Mouse (Mus musculus) midbrain, embryonic 16.5 days (tissue): Measurements from ENCODE around the gene Olfr218. TPM values are rescaled to one million over a fixed set of nuclear protein-coding genes. Genes with fewer than 3 reads are reported as not detected.

ENCODE experiments used
- ATAC-seq: fragments of 200-750 bp; cut with Nextera tagmentation; 2 replicates; pipeline ENCODE4 v1.8.0; 2017; ENCODE audit warnings: moderate TSS enrichment
- H3K27ac ChIP-seq: fragments of 300-500 bp; sonication (generic); 2 replicates; pipeline ENCODE4 v1.5.1; 2014; ENCODE audit warnings: mild to moderate bottlenecking, low read length, mixed read lengths
- H3K27me3 ChIP-seq: fragments of 300-500 bp; sonication (generic); 2 replicates; pipeline ENCODE4 v1.6.1; 2014; ENCODE audit warnings: low read depth, low read length, mixed read lengths; ENCODE audit not compliant: control insufficient read depth, insufficient read depth
- H3K36me3 ChIP-seq: fragments of 300-500 bp; sonication (generic); 2 replicates; pipeline ENCODE4 v1.6.1; 2014; ENCODE audit warnings: mild to moderate bottlenecking, low read length, moderate library complexity, mixed read lengths; ENCODE audit not compliant: control insufficient read depth, insufficient read depth
- H3K4me1 ChIP-seq: fragments of 300-500 bp; sonication (generic); 2 replicates; pipeline ENCODE4 v1.6.1; 2014; ENCODE audit warnings: mild to moderate bottlenecking, low read length, mixed read lengths; ENCODE audit not compliant: control insufficient read depth, insufficient read depth
- H3K4me2 ChIP-seq: fragments of 300-500 bp; sonication (generic); 2 replicates; pipeline ENCODE4 v1.6.1; 2014; ENCODE audit warnings: mild to moderate bottlenecking, low read length, mixed read lengths
- H3K4me3 ChIP-seq: fragments of 300-500 bp; sonication (generic); 2 replicates; pipeline ENCODE4 v1.5.1; 2014; ENCODE audit warnings: low read depth, mild to moderate bottlenecking, low read length, moderate library complexity, mixed read lengths
- H3K9ac ChIP-seq: fragments of 300-500 bp; sonication (generic); 2 replicates; pipeline ENCODE4 v1.6.1; 2014; ENCODE audit warnings: low read depth, low read length, mixed read lengths
- H3K9me3 ChIP-seq: fragments of 300-500 bp; sonication (generic); replicated peaks from 2 replicates; pipeline ENCODE4 v1.6.1; 2014; ENCODE audit warnings: mild to moderate bottlenecking, low read length, mixed read lengths; ENCODE audit not compliant: control insufficient read depth, poor library complexity, severe bottlenecking
- WGBS: fragments of 180-500 bp; shearing (Covaris S2); extraction: QIAGEN DNeasy Blood & Tissue Kit; methylation state at CpG from one replicate; pipeline ENCODE4 v1.1.7; 2014; 5-methylcytosine and 5-hydroxymethylcytosine counted together
- polyA plus RNA-seq: library from polyadenylated mRNA; unstranded; fragments of >200 nt; fragmentation: Nextera tagmentation; extraction: Ambion mirVana; gene quantifications from 2 replicates; pipeline ENCODE4 v1.2.1, GENCODE M21; 2015

The Olfr218 gene
- polyA plus RNA-seq, 1 experiment from 2014 or later, result not detected

GRCm38 (mm10) chr1:173249888-173250287 is 52.3 kb downstream of the Olfr218 start:
- 96% methylated on average over 3 of the region's 3 CpGs for WGBS
- Histone ChIP-seq H3K4me3 (no peak overlapping the region), H3K4me2 (no peak overlapping the region), H3K27me3 (no peaks in the 10 kb centered on the region), H3K9me3 (no peaks in the 10 kb centered on the region), H3K36me3 (no peaks in the 10 kb centered on the region), H3K27ac (no peak overlapping the region), H3K4me1 (no peaks in the 10 kb centered on the region), H3K9ac (no peak overlapping the region)
- no peak for ATAC-seq

Other genes with a start within 250 kb of the Olfr218 start
- not detected in 2 replicates for gene Olfr16, start 247.4 kb upstream of the Olfr218 start, polyA plus RNA-seq
- gene Olfr1408, start 60.4 kb upstream of the Olfr218 start, polyA plus RNA-seq, result not detected in 2 replicates
- not detected in 2 replicates for gene Olfr1406, start 7.2 kb upstream of the Olfr218 start, polyA plus RNA-seq
- gene Olfr1404, start 14.6 kb downstream of the Olfr218 start, polyA plus RNA-seq, result not detected in 2 replicates
- gene Fcer1a, start 29.4 kb downstream of the Olfr218 start, polyA plus RNA-seq, result not detected in 2 replicates
- gene Olfr418, start 68.2 kb downstream of the Olfr218 start, polyA plus RNA-seq, result not detected in 2 replicates
- not detected in 2 replicates for gene Mptx2, start 80.0 kb downstream of the Olfr218 start, polyA plus RNA-seq
- 18.6 and 19.9 TPM in 2 replicates for gene Ackr1, start 135.9 kb downstream of the Olfr218 start, polyA plus RNA-seq
- 1.5 and 1.7 TPM in 2 replicates for gene Aim2, start 153.1 kb downstream of the Olfr218 start, polyA plus RNA-seq
- 64.7 and 69.7 TPM in 2 replicates for gene Cadm3, start 169.9 kb downstream of the Olfr218 start, polyA plus RNA-seq